Mouse (Mus musculus): Measurements from ENCODE around the gene Nfic. TPM values are rescaled to one million over a fixed set of nuclear protein-coding genes. Genes with fewer than 3 reads are reported as not detected.

Gene Nfic
- polyA plus RNA-seq, 1 experiment from 2014 or later = 57.2 TPM

DNA sequence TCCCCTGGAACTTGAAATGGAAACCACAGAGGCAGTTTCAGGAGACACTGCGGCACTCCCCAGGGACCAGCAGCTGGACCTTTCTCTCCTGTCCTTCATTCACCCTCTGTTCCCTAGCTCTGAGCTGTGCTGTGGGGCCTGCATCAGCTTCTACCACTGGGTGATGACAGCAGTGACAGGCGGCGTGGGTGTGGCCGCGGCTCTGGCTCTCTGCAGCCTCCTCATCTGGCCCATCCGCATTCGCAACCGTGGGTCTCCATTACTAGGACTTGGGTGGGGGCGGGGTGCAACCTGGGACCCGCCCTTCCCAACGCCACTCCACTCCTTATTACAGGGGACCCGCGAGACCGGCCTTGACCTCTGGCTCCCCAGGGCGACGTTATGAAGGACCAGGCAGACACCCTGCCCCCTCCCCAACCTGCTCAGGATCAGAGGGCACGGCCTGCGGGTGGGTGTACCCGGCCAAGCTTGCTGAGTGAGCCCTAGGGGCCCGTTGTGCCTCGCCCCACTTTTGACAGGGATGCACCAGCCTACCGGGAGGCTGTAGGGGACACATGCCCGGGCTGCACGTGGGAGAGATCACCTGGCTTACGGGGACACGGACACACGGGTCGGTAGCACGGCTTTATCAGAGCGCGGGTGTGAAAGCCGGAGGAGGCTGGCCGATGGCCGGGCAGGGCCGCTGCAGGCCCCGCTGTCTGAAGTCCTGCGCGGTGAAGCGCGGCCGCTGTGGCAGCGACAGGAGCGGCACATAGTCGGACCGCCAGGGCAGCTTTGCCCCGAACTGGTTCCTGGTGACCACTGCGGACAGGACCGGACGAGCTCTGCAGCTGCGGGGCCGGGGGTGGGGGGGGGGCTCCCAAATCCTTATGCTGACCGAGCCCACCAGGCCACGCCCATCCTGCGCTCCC, 91.7 kb downstream of the Nfic start:
- H3K36me3 ChIP-seq (ENCODE audit: control insufficient read depth, insufficient read depth, low read length) = peaks cover 31% of the 10 kb centered on the region
- peaks cover 29% of the 10 kb centered on the region for H3K27me3 ChIP-seq (replicated peaks; ENCODE audit: control insufficient read depth, insufficient read depth, low read length)
- H3K4me3 ChIP-seq (ENCODE audit: low read depth, low read length) = peak overlapping the region; percentile 32
- DNase-seq (ENCODE audit: low spot score) = no peak
- peak overlapping the region; percentile 56 for H3K4me2 ChIP-seq (ENCODE audit: low read length)
- no peak overlapping the region for H3K27ac ChIP-seq (ENCODE audit: low read depth)
- peaks cover 21% of the 10 kb centered on the region for H3K4me1 ChIP-seq (replicated peaks; ENCODE audit: control insufficient read depth, insufficient read depth, low read length)
- no peaks in the 10 kb centered on the region for H3K9me3 ChIP-seq (ENCODE audit: control insufficient read depth, low read length)
- 14% methylated on average over 53 of the region's 54 CpGs for WGBS
- 0 out of 2 replicates have a peak overlapping the region, but pooled peaks have one; percentile 5 for H3K9ac ChIP-seq (ENCODE audit: low read length)
- no peak; the same call in 1 of the 2 replicates for ATAC-seq (replicated peaks; ENCODE audit: low FRiP score, low TSS enrichment, low read depth)

DNA sequence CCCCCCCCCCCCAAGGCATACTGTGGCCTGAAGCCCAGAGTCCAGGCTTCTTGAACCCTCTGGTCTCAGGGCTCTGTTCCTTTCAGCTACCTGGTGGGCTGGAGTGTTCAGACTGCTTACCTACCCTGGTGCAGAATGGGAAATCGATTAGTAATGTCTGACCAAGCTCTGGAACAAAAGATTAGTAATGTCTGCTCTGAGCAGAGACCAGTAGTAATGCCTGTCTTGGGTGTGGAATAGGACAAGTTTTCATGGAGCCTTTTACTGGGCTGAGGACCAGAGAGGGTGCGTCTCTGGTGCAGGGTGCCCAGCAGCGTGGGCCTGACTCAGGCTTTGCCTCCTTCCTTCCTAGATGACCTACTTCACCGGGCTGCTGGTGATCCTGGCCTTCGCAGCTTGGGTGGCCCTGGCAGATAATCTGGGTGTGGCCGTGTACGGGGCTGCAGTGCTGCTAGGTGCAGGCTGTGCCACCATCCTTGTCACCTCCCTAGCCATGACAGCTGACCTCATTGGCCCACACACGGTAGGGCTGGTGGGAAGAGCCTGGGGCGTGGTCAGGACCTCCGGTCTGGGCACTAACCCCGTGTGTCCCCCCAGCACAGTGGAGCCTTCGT, 93.0 kb downstream of the Nfic start:
- H3K36me3 ChIP-seq (ENCODE audit: control insufficient read depth, insufficient read depth, low read length) = peaks cover 19% of the 10 kb centered on the region
- no peak overlapping the region for H3K4me3 ChIP-seq (ENCODE audit: low read depth, low read length)
- H3K27ac ChIP-seq (ENCODE audit: low read depth) = no peak overlapping the region
- H3K9ac ChIP-seq (ENCODE audit: low read length) = no peak overlapping the region
- no peak overlapping the region for H3K4me2 ChIP-seq (ENCODE audit: low read length)
- no peaks in the 10 kb centered on the region for H3K9me3 ChIP-seq (ENCODE audit: control insufficient read depth, low read length)
- ATAC-seq (replicated peaks; ENCODE audit: low FRiP score, low TSS enrichment, low read depth) (no peak), DNase-seq (ENCODE audit: low spot score) (no peak)
- peaks cover 31% of the 10 kb centered on the region for H3K4me1 ChIP-seq (replicated peaks; ENCODE audit: control insufficient read depth, insufficient read depth, low read length)
- peaks cover 29% of the 10 kb centered on the region for H3K27me3 ChIP-seq (replicated peaks; ENCODE audit: control insufficient read depth, insufficient read depth, low read length)
- WGBS = 71% methylated on average over 12 of the region's 12 CpGs

DNA sequence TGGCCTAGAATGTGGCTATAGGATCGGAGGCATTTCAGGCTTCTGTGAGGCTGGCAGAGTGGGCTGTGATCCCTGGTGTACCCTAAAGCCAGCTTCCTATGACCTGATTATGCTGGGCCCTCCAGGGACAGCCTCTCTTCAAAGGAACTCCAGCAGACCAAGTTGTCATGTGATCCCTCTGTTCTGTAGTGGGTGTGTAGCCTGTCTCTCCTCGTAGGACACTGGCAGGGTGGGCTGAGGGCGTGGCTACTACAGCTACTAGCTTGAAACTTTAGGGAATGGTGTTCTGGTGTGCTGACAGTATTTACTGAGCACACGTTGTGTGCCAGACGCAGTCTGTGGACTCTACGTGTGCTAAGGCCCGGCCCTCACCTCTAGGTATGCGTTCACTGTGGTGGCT, 94.7 kb downstream of the Nfic start:
- peaks cover 29% of the 10 kb centered on the region for H3K27me3 ChIP-seq (replicated peaks; ENCODE audit: control insufficient read depth, insufficient read depth, low read length)
- H3K4me1 ChIP-seq (replicated peaks; ENCODE audit: control insufficient read depth, insufficient read depth, low read length) = peaks cover 37% of the 10 kb centered on the region
- H3K36me3 ChIP-seq (ENCODE audit: control insufficient read depth, insufficient read depth, low read length) = peaks cover 9% of the 10 kb centered on the region; the same call in 1 of the 2 replicates
- no peak overlapping the region for H3K9ac ChIP-seq (ENCODE audit: low read length)
- WGBS = 60% methylated on average over 8 of the region's 8 CpGs
- no peak overlapping the region for H3K27ac ChIP-seq (ENCODE audit: low read depth)
- no peak overlapping the region for H3K4me2 ChIP-seq (ENCODE audit: low read length)
- ATAC-seq (replicated peaks; ENCODE audit: low FRiP score, low TSS enrichment, low read depth) (no peak), DNase-seq (ENCODE audit: low spot score) (no peak)
- no peaks in the 10 kb centered on the region for H3K9me3 ChIP-seq (ENCODE audit: control insufficient read depth, low read length)
- H3K4me3 ChIP-seq (ENCODE audit: low read depth, low read length) = no peak overlapping the region

DNA sequence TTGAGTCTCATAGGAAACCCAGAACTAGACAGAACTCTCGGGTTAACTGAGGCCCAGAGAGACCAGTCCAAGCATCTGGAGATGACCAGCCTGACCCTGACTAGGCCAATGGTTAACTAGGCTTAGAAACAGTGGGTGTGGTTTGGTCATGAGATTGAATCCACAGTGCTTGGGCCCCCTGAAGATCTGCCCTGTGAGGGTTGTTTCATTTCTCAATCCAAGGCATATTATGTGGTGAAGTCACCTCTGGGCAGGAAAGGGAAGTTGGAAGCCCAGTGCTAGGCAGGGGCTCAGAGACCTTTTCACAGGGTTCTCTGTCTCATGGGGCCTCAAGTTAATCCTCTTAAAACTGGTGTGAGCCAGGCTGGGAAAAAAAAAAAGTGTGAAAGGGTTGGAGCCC, 96.6 kb downstream of the Nfic start:
- no peak overlapping the region for H3K9ac ChIP-seq (ENCODE audit: low read length)
- H3K4me2 ChIP-seq (ENCODE audit: low read length) = peak overlapping the region; percentile 97
- no peak for ATAC-seq (replicated peaks; ENCODE audit: low FRiP score, low TSS enrichment, low read depth)
- H3K4me3 ChIP-seq (ENCODE audit: low read depth, low read length) = no peak overlapping the region
- DNase-seq (ENCODE audit: low spot score) = no peak
- WGBS = 56% methylated on average over 1 of the region's 1 CpGs
- no peak overlapping the region for H3K27ac ChIP-seq (ENCODE audit: low read depth)
- H3K9me3 ChIP-seq (ENCODE audit: control insufficient read depth, low read length) = no peaks in the 10 kb centered on the region
- H3K27me3 ChIP-seq (replicated peaks; ENCODE audit: control insufficient read depth, insufficient read depth, low read length) = peaks cover 14% of the 10 kb centered on the region
- H3K36me3 ChIP-seq (ENCODE audit: control insufficient read depth, insufficient read depth, low read length) = peaks cover 9% of the 10 kb centered on the region; the same call in 1 of the 2 replicates
- H3K4me1 ChIP-seq (replicated peaks; ENCODE audit: control insufficient read depth, insufficient read depth, low read length) = peaks cover 21% of the 10 kb centered on the region

DNA sequence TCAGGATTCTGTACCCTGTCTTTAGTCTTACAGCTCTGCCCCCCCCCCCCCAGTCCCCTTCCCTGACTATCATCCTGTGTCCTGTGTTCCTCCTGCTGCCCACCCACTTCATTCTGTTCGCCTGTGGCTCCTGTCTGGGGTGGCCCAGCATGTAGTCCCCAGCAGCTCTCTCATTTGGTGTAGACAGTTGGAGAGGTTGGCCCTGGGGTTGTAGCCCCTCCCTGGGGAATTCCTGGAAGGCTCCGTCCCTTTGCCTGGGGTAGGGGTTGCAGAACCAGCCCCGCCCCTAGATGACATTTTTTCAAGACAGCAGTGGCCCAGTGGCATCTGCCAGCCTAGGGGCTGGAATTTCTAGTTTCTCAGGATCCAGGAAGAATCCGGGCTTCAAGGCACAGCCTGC, 97.2 kb downstream of the Nfic start:
- peaks cover 9% of the 10 kb centered on the region; the same call in 1 of the 2 replicates for H3K36me3 ChIP-seq (ENCODE audit: control insufficient read depth, insufficient read depth, low read length)
- H3K4me3 ChIP-seq (ENCODE audit: low read depth, low read length) = peak overlapping the region; percentile 71
- ATAC-seq (replicated peaks; ENCODE audit: low FRiP score, low TSS enrichment, low read depth) (no peak), DNase-seq (ENCODE audit: low spot score) (no peak)
- peaks cover 18% of the 10 kb centered on the region for H3K4me1 ChIP-seq (replicated peaks; ENCODE audit: control insufficient read depth, insufficient read depth, low read length)
- no peak overlapping the region for H3K27ac ChIP-seq (ENCODE audit: low read depth)
- peak overlapping the region; percentile 73 for H3K9ac ChIP-seq (ENCODE audit: low read length)
- H3K9me3 ChIP-seq (ENCODE audit: control insufficient read depth, low read length) = no peaks in the 10 kb centered on the region
- H3K4me2 ChIP-seq (ENCODE audit: low read length) = peak overlapping the region; percentile 97
- WGBS = 38% methylated on average over 4 of the region's 4 CpGs
- H3K27me3 ChIP-seq (replicated peaks; ENCODE audit: control insufficient read depth, insufficient read depth, low read length) = peaks cover 8% of the 10 kb centered on the region

DNA sequence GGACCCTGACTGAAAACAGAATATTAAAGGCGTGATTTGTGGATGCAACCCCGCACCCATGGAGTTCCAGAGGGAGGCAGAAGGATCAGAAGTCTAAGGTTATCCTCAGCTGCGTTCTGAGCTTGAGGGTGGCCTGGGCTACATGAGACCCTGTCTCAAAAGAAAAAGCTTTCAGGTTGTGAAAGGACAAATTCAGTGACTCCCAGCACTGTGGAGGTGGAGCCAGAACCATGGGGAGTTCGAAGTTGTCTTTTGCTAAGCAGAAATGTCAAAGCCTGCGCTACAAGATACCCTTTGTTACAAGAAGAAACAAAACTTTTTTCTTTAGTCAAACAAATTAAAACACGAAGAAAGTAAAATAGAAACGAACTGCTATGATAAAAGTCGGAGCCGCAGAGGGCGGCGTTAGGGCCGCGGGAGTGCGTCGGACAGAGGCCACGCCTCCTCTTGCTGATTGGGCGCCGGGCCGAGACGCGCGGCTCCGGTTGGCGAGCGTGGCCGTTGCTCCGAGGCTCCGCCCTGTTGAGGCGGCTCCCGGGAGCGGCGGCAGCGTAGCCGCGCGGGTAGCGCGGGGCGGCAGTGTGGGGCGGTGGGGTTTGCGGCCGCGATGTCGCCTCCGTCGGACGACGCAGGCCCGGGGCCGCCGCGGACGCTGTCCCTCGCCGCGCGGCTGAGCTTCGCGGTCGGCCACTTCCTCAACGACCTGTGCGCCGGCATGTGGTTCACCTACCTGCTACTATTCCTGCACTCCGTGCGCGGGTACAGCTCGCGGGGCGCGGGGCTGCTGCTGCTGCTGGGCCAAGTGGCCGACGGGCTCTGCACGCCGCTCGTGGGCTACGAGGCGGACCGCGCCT, 98.2 kb downstream of the Nfic start, which contains the start of gene Mfsd12:
Gene Mfsd12, plus strand, starts transcription at position 501 of the 854 bp plus-strand sequence.
- H3K9ac ChIP-seq (ENCODE audit: low read length) = peak within 1 kb of the TSS; percentile 73
- DNase-seq (ENCODE audit: low spot score) (no peak), ATAC-seq (replicated peaks; ENCODE audit: low FRiP score, low TSS enrichment, low read depth) (peak; percentile 82)
- H3K27ac ChIP-seq (ENCODE audit: low read depth) = no peak within 1 kb of the TSS
- H3K36me3 ChIP-seq (ENCODE audit: control insufficient read depth, insufficient read depth, low read length) = peaks cover 6% of the 10 kb centered on the region; the same call in 1 of the 2 replicates
- 2% methylated on average over 78 of the region's 79 CpGs for WGBS
- H3K4me3 ChIP-seq (ENCODE audit: low read depth, low read length) = peak within 1 kb of the TSS; percentile 71
- no peaks in the 10 kb centered on the region for H3K27me3 ChIP-seq (replicated peaks; ENCODE audit: control insufficient read depth, insufficient read depth, low read length)
- peaks cover 18% of the 10 kb centered on the region for H3K4me1 ChIP-seq (replicated peaks; ENCODE audit: control insufficient read depth, insufficient read depth, low read length)
- H3K4me2 ChIP-seq (ENCODE audit: low read length) = peak within 1 kb of the TSS; percentile 97
- no peaks in the 10 kb centered on the region for H3K9me3 ChIP-seq (ENCODE audit: control insufficient read depth, low read length)

DNA sequence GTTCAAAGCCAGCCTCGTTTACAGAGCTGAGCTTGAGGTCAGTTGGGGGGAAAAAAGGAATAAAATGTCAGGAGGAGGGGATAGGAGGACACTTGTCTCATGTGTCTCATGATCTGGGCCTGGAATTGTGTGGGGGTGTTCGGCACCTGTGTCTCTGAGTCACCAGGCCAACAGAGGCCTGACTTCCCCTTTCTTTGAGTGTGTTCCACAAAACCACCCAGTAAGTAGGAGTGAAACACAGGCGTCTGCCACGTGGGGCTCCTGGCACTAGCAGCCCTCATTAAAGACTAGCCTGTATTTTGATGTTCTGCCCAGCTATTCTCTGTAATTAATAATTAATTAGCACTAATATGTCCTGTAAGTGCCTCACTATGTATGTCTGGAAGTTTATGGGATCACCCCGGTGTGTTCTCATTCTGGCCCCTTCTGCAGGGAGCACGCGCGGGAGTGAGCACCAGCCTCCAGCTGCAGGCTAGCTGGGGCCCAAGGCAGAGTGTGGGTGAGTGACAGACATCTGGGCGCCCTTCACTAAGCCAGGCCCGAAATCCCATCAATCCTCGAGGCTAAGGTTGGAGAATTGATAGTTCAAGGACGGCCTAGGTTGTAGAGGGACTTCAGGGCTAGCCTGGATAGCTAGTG, 99.0 kb downstream of the Nfic start:
- Histone ChIP-seq H3K4me3 (ENCODE audit: low read depth, low read length) (no peak overlapping the region), H3K4me1 (replicated peaks; ENCODE audit: control insufficient read depth, insufficient read depth, low read length) (peaks cover 18% of the 10 kb centered on the region), H3K36me3 (ENCODE audit: control insufficient read depth, insufficient read depth, low read length) (no peaks in the 10 kb centered on the region), H3K9me3 (ENCODE audit: control insufficient read depth, low read length) (no peaks in the 10 kb centered on the region), H3K27me3 (replicated peaks; ENCODE audit: control insufficient read depth, insufficient read depth, low read length) (no peaks in the 10 kb centered on the region), H3K27ac (ENCODE audit: low read depth) (no peak overlapping the region), H3K9ac (ENCODE audit: low read length) (no peak overlapping the region), H3K4me2 (ENCODE audit: low read length) (peak overlapping the region; percentile 97)
- no peak for DNase-seq (ENCODE audit: low spot score)
- WGBS = 58% methylated on average over 12 of the region's 12 CpGs
- no peak for ATAC-seq (replicated peaks; ENCODE audit: low FRiP score, low TSS enrichment, low read depth)

DNA sequence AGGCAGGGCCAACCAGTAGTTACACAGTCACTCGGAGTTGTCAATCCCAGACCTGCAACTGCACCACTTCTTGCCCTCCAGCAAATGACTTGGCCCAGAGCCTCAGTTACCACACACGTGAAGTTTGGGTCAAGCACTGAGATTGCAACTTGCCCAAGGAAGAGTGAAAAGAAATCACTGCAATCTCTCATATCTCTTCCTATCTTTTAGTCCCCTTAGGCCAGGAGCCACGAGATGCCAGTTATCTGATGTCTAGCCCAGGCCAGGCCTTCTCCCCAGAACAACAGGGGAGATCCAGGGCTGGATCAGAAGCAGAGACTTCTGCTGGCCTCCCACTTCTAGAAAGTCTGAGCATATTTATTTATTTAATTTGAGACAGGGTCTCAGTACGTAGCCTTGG, 99.9 kb downstream of the Nfic start:
- no peak for DNase-seq (ENCODE audit: low spot score)
- H3K4me1 ChIP-seq (replicated peaks; ENCODE audit: control insufficient read depth, insufficient read depth, low read length) = peaks cover 22% of the 10 kb centered on the region
- no peak for ATAC-seq (replicated peaks; ENCODE audit: low FRiP score, low TSS enrichment, low read depth)
- no peaks in the 10 kb centered on the region for H3K27me3 ChIP-seq (replicated peaks; ENCODE audit: control insufficient read depth, insufficient read depth, low read length)
- no peaks in the 10 kb centered on the region for H3K9me3 ChIP-seq (ENCODE audit: control insufficient read depth, low read length)
- no peak overlapping the region for H3K27ac ChIP-seq (ENCODE audit: low read depth)
- no peak overlapping the region for H3K4me2 ChIP-seq (ENCODE audit: low read length)
- H3K4me3 ChIP-seq (ENCODE audit: low read depth, low read length) = no peak overlapping the region
- H3K9ac ChIP-seq (ENCODE audit: low read length) = no peak overlapping the region
- no peaks in the 10 kb centered on the region for H3K36me3 ChIP-seq (ENCODE audit: control insufficient read depth, insufficient read depth, low read length)
- 77% methylated on average over 4 of the region's 4 CpGs for WGBS

Data from intestine, embryonic 14.5 days (tissue).